25 mouse cellular contexts compared by ENCODE assay signal in genomic region chr15:90938469-90938868, GRCm38 (mm10).
"Had no signal": no experiment of that assay in that cellular context is flagged by ENCODE, and none has a peak within 500 bp of the region (broad histone marks: within the 10 kb centered on the region; RNA-seq: fewer than 3 reads in every experiment).

No protein-coding gene starts in this region.

- H3K27ac ChIP-seq: heart, adult 2 months; heart, embryonic 13.5 days; hindbrain, embryonic 13.5 days; hindbrain, embryonic 15.5 days; hindbrain, postnatal 0 days; kidney, embryonic 15.5 days; kidney, postnatal 0 days; limb, embryonic 13.5 days; limb, embryonic 15.5 days; liver, embryonic 15.5 days had no signal

- H3K9ac ChIP-seq: forebrain, postnatal 0 days; heart, embryonic 13.5 days; hindbrain, embryonic 13.5 days; hindbrain, embryonic 15.5 days; kidney, embryonic 15.5 days; limb, embryonic 13.5 days; limb, embryonic 15.5 days; liver, embryonic 15.5 days had no signal

- H3K4me1 ChIP-seq: hindbrain, embryonic 13.5 days; hindbrain, embryonic 15.5 days; kidney, embryonic 15.5 days; limb, embryonic 13.5 days; limb, embryonic 15.5 days; liver, embryonic 15.5 days had no signal

- H3K27me3 ChIP-seq: heart, embryonic 13.5 days; hindbrain, embryonic 13.5 days; hindbrain, embryonic 15.5 days; kidney, embryonic 15.5 days; limb, embryonic 13.5 days; limb, embryonic 15.5 days; liver, embryonic 15.5 days had no signal

- H3K9me3 ChIP-seq: heart, embryonic 13.5 days; hindbrain, embryonic 13.5 days; hindbrain, embryonic 15.5 days; kidney, embryonic 15.5 days; limb, embryonic 13.5 days; limb, embryonic 15.5 days; liver, embryonic 15.5 days had no signal

- H3K4me2 ChIP-seq: heart, embryonic 11.5 days; heart, embryonic 13.5 days; hindbrain, embryonic 13.5 days; hindbrain, embryonic 15.5 days; kidney, embryonic 15.5 days; limb, embryonic 13.5 days; limb, embryonic 15.5 days; liver, embryonic 15.5 days had no signal

- H3K4me3 ChIP-seq: heart, adult 2 months; heart, embryonic 13.5 days; hindbrain, embryonic 13.5 days; hindbrain, embryonic 15.5 days; kidney, embryonic 15.5 days; limb, embryonic 13.5 days; limb, embryonic 15.5 days; liver, embryonic 15.5 days had no signal

- ATAC-seq: forebrain, postnatal 0 days; hindbrain, postnatal 0 days had no signal

- DNase-seq: forebrain, postnatal 0 days; gastrocnemius, postnatal 14 days; gastrocnemius, postnatal 36 days; heart, adult 11 months; heart, adult 2 months; heart, postnatal 14 days; heart, postnatal 36 days; kidney, adult 11 months; kidney, adult 2 months; kidney, adult 9 months; kidney, postnatal 14 days; kidney, postnatal 36 days; layer of hippocampus, adult 9-11 months; layer of hippocampus, postnatal 36 days; left cerebral cortex, postnatal 4 days had no signal

- H3K36me3 ChIP-seq: limb, embryonic 15.5 days had no signal
